Mouse (Mus musculus) kidney, postnatal 10 days (tissue): ENCODE data around the gene Tpcn2.

Source experiments
- DNase-seq: peaks from one replicate; pipeline ENCODE4 v3.0.0; 2021; ENCODE audit warnings: mixed read lengths

Gene Tpcn2

GRCm38 (mm10) chr7:145197042-145197441 lies 86.8 kb downstream of the Tpcn2 start:
- DNase-seq, result no peak

GRCm38 (mm10) chr7:145196340-145196739 lies 87.5 kb downstream of the Tpcn2 start:
- no peak for DNase-seq

GRCm38 (mm10) chr7:145195186-145195927 lies 88.5 kb downstream of the Tpcn2 start:
- no peak for DNase-seq

- DNase-seq, result peak; percentile 79
Observed at GRCm38 (mm10) chr7:145194455-145195161, 89.2 kb downstream of the Tpcn2 start.

GRCm38 (mm10) chr7:145192836-145193235 lies 91.0 kb downstream of the Tpcn2 start:
- no peak for DNase-seq

- DNase-seq, result no peak
Observed at GRCm38 (mm10) chr7:145190520-145190919, 93.3 kb downstream of the Tpcn2 start.

GRCm38 (mm10) chr7:145189342-145189741 lies 94.5 kb downstream of the Tpcn2 start:
- no peak for DNase-seq

GRCm38 (mm10) chr7:145187802-145188201 lies 96.0 kb downstream of the Tpcn2 start:
- no peak for DNase-seq

- no peak for DNase-seq
Observed at GRCm38 (mm10) chr7:145182388-145182787, 101.4 kb downstream of the Tpcn2 start.

- DNase-seq, result no peak
Observed at GRCm38 (mm10) chr7:145181376-145182034, 102.3 kb downstream of the Tpcn2 start.

GRCm38 (mm10) chr7:145179691-145180091 lies 104.1 kb downstream of the Tpcn2 start:
- DNase-seq, result no peak

- no peak for DNase-seq
Observed at GRCm38 (mm10) chr7:145176750-145177589, 106.8 kb downstream of the Tpcn2 start.

- DNase-seq, result peak; percentile 31
Observed at GRCm38 (mm10) chr7:145173563-145173962, 110.2 kb downstream of the Tpcn2 start.

- peak; percentile 23 for DNase-seq
Observed at GRCm38 (mm10) chr7:145173116-145173515, 110.7 kb downstream of the Tpcn2 start.

GRCm38 (mm10) chr7:145169703-145170102 lies 114.1 kb downstream of the Tpcn2 start:
- DNase-seq, result no peak

GRCm38 (mm10) chr7:145159283-145160240 lies 124.2 kb downstream of the Tpcn2 start:
- peak; percentile 78 for DNase-seq

- DNase-seq, result no peak
Observed at GRCm38 (mm10) chr7:145155666-145156065, 128.1 kb downstream of the Tpcn2 start.

GRCm38 (mm10) chr7:145154066-145154465 lies 129.7 kb downstream of the Tpcn2 start:
- DNase-seq, result no peak

- DNase-seq, result no peak
Observed at GRCm38 (mm10) chr7:145151845-145152244, 132.0 kb downstream of the Tpcn2 start.

GRCm38 (mm10) chr7:145148902-145149301 lies 134.9 kb downstream of the Tpcn2 start:
- no peak for DNase-seq

- DNase-seq, result no peak
Observed at GRCm38 (mm10) chr7:145147973-145148698, 135.7 kb downstream of the Tpcn2 start.
